19 mouse cellular contexts compared by ENCODE assay signal in the genomic region with DNA sequence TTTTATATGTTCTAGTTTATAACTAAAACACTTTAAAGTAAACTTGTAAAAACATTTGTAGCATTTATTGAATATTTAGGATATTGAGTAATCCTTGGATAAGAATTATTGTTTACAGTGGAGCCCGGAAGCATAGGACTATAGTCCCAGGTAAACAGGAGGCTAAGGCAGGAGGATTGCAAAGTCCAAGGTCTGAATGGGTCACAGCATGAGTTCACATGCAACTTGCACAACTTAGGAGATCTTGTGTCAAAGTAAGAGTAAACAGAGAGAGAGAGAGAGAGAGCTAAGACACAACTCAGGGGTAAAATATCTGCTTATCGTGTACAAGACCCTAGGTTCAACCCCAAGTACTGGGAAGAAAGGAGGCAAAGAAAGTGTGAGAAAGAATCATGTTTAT. TPM values are rescaled to one million over a fixed set of nuclear protein-coding genes. Genes with fewer than 3 reads are reported as not detected.
"Had no signal": no experiment of that assay in that cellular context is flagged by ENCODE, and none has a peak within 500 bp of the region (broad histone marks: within the 10 kb centered on the region; RNA-seq: fewer than 3 reads in every experiment).

No protein-coding gene starts in this region.

- H3K4me2 ChIP-seq: hindbrain, embryonic 15.5 days; kidney, embryonic 15.5 days; limb, embryonic 15.5 days; lung, embryonic 14.5 days; midbrain, embryonic 12.5 days; neural tube, embryonic 13.5 days had no signal

- ATAC-seq: midbrain, embryonic 16.5 days had no signal

- H3K27ac ChIP-seq: hindbrain, embryonic 15.5 days; kidney, embryonic 15.5 days; limb, embryonic 15.5 days; midbrain, embryonic 12.5 days; neural tube, embryonic 13.5 days had no signal

- H3K4me3 ChIP-seq: hindbrain, embryonic 15.5 days; kidney, embryonic 15.5 days; limb, embryonic 15.5 days; megakaryocyte, embryonic 14.5 days; midbrain, embryonic 12.5 days; neural tube, embryonic 13.5 days had no signal

- H3K27me3 ChIP-seq: hindbrain, embryonic 15.5 days; kidney, embryonic 15.5 days; limb, embryonic 15.5 days; megakaryocyte, embryonic 14.5 days; midbrain, embryonic 12.5 days; neural tube, embryonic 13.5 days had no signal

- H3K9me3 ChIP-seq: hindbrain, embryonic 15.5 days; kidney, embryonic 15.5 days; limb, embryonic 15.5 days; megakaryocyte, embryonic 14.5 days; midbrain, embryonic 12.5 days; neural tube, embryonic 13.5 days had no signal

- H3K9ac ChIP-seq: hindbrain, embryonic 15.5 days; kidney, embryonic 15.5 days; limb, embryonic 15.5 days; lung, embryonic 14.5 days; midbrain, embryonic 12.5 days; neural tube, embryonic 13.5 days had no signal

- H3K4me1 ChIP-seq: hindbrain, embryonic 15.5 days; kidney, embryonic 15.5 days; limb, embryonic 15.5 days; midbrain, embryonic 12.5 days; neural tube, embryonic 13.5 days had no signal

- DNase-seq: kidney, adult 2 months; kidney, postnatal 14 days; layer of hippocampus, adult 9-11 months; layer of hippocampus, postnatal 36 days; lung, embryonic 14.5 days; lung, postnatal 10 days; lung, postnatal 4 days; retina, postnatal 1 day; right cerebral cortex, postnatal 4 days; thymus, adult 18-20 months; thymus, postnatal 36 days had no signal

- H3K36me3 ChIP-seq: hindbrain, embryonic 15.5 days; kidney, embryonic 15.5 days; limb, embryonic 15.5 days; midbrain, embryonic 12.5 days; neural tube, embryonic 13.5 days had no signal

RNA-seq across cellular contexts. Expression of a gene that starts 9.7 kb away (rescaled TPM):
- total RNA-seq: layer of hippocampus, postnatal 36 days had no signal
- polyA plus RNA-seq: kidney, adult 2 months; large intestine, adult 2 months had no signal
